Mouse (Mus musculus) small intestine, adult 2 months (tissue): ENCODE measurements around the gene Cnnm2. TPM values are rescaled to one million over a fixed set of nuclear protein-coding genes. Genes with fewer than 3 reads are reported as not detected.
"Not testable (repeated sequence)": the region's sequence is repeated elsewhere in the genome, so short reads cannot be mapped to it uniquely, and the experiment has no call there.

Experiments used
- H3K27ac ChIP-seq: fragments of 200-500 bp; 2 replicates; pipeline ENCODE4 v1.5.1; 2012; ENCODE audit warnings: low read depth, low read length, control low read depth, inconsistent platforms; ENCODE audit not compliant: insufficient read depth
- H3K27me3 ChIP-seq: fragments of 200-500 bp; 2 replicates; pipeline ENCODE4 v1.6.1; 2012; ENCODE audit warnings: mild to moderate bottlenecking, moderate library complexity, low read length, inconsistent platforms; ENCODE audit not compliant: control insufficient read depth, insufficient read depth
- H3K36me3 ChIP-seq: fragments of 200-500 bp; 2 replicates; pipeline ENCODE4 v1.6.1; 2012; ENCODE audit warnings: mild to moderate bottlenecking, low read length, control low read depth, inconsistent platforms; ENCODE audit not compliant: control insufficient read depth, insufficient read depth
- H3K4me1 ChIP-seq: fragments of 200-500 bp; 2 replicates; pipeline ENCODE4 v1.6.1; 2012; ENCODE audit warnings: low read length, inconsistent platforms, mixed read lengths; ENCODE audit not compliant: control insufficient read depth, insufficient read depth, insufficient read length
- H3K4me3 ChIP-seq: fragments of 200-500 bp; 2 replicates; pipeline ENCODE4 v1.5.1; 2012; ENCODE audit warnings: low read depth, mild to moderate bottlenecking, control low read depth, inconsistent platforms, low read length, moderate library complexity
- CTCF ChIP-seq: fragments of 200-500 bp; IDR thresholded peaks from 2 replicates; pipeline ENCODE4 v1.5.1; 2012; ENCODE audit warnings: low read depth, mild to moderate bottlenecking, control low read depth, inconsistent platforms, low read length, moderate library complexity, mixed read lengths; ENCODE audit not compliant: insufficient replicate concordance, insufficient read length; ENCODE audit errors: extremely low read depth
- POLR2A ChIP-seq: fragments of 200-500 bp; IDR thresholded peaks from 2 replicates; pipeline ENCODE4 v1.6.1; 2012; ENCODE audit warnings: low read depth, mild to moderate bottlenecking, control low read depth, inconsistent platforms, low read length, moderate library complexity
- WGBS: fragments of 180-500 bp; shearing (Covaris S2); methylation state at CpG from one replicate; pipeline ENCODE4 v1.1.7; 2018; 5-methylcytosine and 5-hydroxymethylcytosine counted together
- polyA plus RNA-seq: library from polyadenylated mRNA; depleted of rRNA; stranded (reverse); fragments of >200 nt; gene quantifications from 2 replicates; pipeline ENCODE4 v1.2.3, GENCODE M21; 2012

Gene Cnnm2
- polyA plus RNA-seq, 1 experiment = 16.9 TPM

DNA sequence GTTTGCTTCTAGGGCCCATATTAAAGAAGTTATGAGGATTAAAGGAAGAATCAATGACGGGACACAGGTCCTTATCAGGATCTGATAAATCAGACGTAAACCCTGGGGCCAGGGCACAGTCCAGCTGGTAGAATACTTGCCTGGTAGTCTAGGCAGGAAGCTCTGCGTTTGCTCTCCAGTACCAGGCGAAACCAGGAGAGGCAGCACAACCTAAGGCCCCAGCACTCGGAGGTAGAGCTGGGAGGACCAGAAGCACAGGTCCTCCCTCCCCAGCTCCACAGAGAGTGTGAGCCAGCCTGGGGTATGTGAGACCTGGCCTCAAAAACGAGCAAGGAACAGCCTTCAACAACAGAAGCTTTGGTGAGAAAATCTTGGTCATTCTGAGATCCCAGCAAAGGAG is 19.8 kb upstream of the Cnnm2 start:
- Histone ChIP-seq H3K4me1 (no peaks in the 10 kb centered on the region; the same call in 1 of the 2 replicates), H3K4me3 (no peak overlapping the region), H3K27me3 (no peaks in the 10 kb centered on the region), H3K36me3 (peaks cover 18% of the 10 kb centered on the region), H3K27ac (no peak overlapping the region; the same call in 1 of the 2 replicates)
- WGBS = 27% methylated on average over 6 of the region's 6 CpGs
- TF ChIP-seq POLR2A (no peak), CTCF (peak; percentile 33; the same call in 1 of the 2 replicates)

DNA sequence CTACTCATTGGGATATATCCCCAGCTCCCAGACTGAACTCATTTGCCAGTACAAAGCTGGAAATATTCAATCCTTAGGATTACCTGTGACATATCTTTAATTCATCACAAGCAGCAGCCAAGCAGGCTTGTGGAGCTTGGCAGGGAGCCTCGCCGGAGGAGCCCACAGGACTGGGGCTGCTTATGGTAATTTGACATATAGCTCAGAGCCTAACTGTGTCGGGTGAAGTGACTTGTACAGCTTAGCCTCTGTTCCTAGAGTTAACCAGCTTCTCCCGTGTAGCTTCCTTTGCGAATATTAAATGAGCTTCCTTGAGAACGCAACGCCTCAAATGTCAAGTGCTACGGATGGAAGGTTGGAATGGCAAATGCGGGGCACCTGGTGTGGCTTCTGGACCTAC is 16.7 kb upstream of the Cnnm2 start:
- Histone ChIP-seq H3K27ac (no peak overlapping the region), H3K4me1 (no peaks in the 10 kb centered on the region; the same call in 1 of the 2 replicates), H3K36me3 (peaks cover 2% of the 10 kb centered on the region), H3K27me3 (no peaks in the 10 kb centered on the region), H3K4me3 (no peak overlapping the region)
- WGBS = 77% methylated on average over 9 of the region's 9 CpGs
- no peak for TF ChIP-seq POLR2A
- TF ChIP-seq CTCF = no peak

DNA sequence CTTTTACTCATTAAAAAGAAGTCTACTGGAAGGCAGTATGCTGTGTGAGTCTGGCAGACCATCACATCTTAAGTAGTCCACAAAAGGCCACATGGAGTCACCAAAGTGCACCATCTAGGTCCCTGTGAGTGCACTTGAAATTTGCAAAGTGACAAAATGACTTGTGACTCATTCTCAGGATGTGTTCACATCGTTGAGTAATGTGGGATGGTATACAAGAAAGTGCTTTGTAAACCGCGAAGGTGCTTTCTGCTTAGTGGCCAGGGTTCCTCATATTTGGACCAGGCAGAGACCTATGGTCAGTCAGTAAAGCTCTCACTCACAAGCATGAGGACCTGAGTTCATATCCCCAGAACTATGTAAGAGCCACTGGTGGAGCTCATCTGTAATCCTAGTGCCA is 13.6 kb upstream of the Cnnm2 start:
- Histone ChIP-seq H3K27ac (no peak overlapping the region), H3K4me3 (no peak overlapping the region), H3K27me3 (no peaks in the 10 kb centered on the region; the same call in 1 of the 2 replicates), H3K36me3 (no peaks in the 10 kb centered on the region), H3K4me1 (no peaks in the 10 kb centered on the region)
- WGBS = 76% methylated on average over 3 of the region's 3 CpGs
- TF ChIP-seq CTCF (no peak), POLR2A (no peak)

DNA sequence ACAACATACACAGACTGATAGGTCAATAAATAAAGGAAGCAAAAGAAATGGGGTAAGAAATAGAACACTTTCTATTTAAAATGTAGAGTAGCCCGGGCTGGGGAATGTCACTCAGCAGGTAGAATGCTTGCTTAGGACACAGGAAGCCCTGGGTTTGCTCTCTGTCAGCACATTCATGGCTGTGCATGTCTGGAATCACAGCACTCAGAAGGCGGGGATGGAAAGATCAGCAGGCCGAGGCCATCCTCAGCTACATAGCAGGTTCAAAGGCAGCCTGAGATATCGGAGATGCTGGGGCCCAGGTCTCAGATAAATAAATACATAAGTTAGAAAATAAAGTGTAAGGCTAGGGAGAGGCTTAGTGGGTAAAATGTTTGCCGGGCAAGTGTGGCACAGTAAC is 9.2 kb upstream of the Cnnm2 start:
- Histone ChIP-seq H3K36me3 (no peaks in the 10 kb centered on the region), H3K27ac (no peak overlapping the region), H3K4me1 (no peaks in the 10 kb centered on the region), H3K27me3 (no peaks in the 10 kb centered on the region; the same call in 1 of the 2 replicates), H3K4me3 (no peak overlapping the region)
- TF ChIP-seq CTCF = no peak
- TF ChIP-seq POLR2A = no peak
- WGBS = 84% methylated on average over 5 of the region's 5 CpGs

DNA sequence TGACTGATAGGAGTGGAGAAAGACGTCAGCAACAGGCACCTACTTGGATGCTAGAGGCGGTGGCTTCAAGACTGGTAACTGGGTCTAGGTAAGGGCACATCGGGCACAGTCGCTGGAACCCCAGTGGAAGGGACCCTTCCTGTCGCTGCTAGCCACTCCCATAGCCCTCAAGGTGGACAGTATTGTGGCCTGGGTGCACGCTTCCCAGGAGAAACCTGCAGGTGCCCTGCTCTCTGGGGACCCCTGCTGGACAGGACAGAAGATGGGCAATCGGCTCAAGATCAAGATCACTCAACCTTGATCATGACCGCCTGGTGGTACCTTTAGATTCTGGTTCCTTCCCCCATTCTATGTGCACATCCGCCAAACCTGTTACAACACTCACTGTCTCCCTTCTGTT is 6.3 kb upstream of the Cnnm2 start:
- H3K4me3 ChIP-seq = no peak overlapping the region
- 42% methylated on average over 9 of the region's 9 CpGs for WGBS
- H3K27ac ChIP-seq = no peak overlapping the region
- peaks cover 4% of the 10 kb centered on the region; the same call in 1 of the 2 replicates for H3K27me3 ChIP-seq
- H3K36me3 ChIP-seq = no peaks in the 10 kb centered on the region
- no peaks in the 10 kb centered on the region for H3K4me1 ChIP-seq
- TF ChIP-seq CTCF = peak; percentile 73; the same call in 1 of the 2 replicates
- TF ChIP-seq POLR2A = no peak

DNA sequence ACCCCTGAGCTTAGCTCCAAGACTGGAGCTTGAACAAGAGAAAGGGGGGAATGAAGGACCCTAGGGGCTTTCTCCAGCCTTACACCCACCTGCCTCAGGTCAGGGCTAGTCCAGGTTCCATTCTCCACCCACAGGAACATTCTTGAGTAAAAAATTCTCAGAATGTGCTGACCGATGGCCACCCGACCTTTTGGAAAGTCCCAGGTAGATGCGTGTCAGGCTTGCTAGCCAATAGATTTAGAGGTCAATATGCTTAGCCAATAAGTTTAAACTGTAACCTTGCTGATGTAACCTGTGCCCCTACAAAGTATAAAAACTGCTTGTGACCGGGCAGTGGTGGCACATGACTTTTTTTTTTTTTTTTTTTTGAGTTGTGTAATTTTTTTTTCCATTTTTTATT is 5.2 kb upstream of the Cnnm2 start:
- Histone ChIP-seq H3K4me3 (no peak overlapping the region), H3K27me3 (0 out of 2 replicates have a peak, but pooled peaks cover 4% of the 10 kb centered on the region), H3K36me3 (no peaks in the 10 kb centered on the region), H3K27ac (no peak overlapping the region), H3K4me1 (no peaks in the 10 kb centered on the region)
- 73% methylated on average over 4 of the region's 4 CpGs for WGBS
- TF ChIP-seq POLR2A = no peak
- TF ChIP-seq CTCF = no peak

DNA sequence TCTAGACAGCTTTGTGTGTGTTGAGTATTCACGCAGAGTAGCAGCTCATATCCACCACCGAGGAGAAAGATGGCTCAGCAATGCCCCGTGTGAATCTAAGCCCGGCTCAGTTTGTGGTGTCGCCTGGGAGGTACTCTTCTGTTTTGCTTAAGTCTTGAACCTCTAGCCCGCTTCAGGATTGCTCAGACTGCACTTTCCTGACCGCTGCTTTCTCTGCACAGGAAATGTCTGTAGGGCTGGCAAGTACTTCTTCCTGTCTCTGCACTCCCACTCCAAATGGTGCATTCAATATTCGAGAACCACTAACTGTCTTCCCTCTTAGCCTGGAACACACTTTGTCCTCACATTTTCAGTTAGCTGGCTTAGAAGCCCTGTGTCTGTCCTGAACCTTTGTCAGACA is 2.3 kb upstream of the Cnnm2 start:
- 53% methylated on average over 8 of the region's 8 CpGs for WGBS
- peaks cover 6% of the 10 kb centered on the region; the same call in 1 of the 2 replicates for H3K4me1 ChIP-seq
- TF ChIP-seq POLR2A (no peak), CTCF (no peak)
- H3K27me3 ChIP-seq = peaks cover 9% of the 10 kb centered on the region
- H3K4me3 ChIP-seq = no peak overlapping the region
- H3K27ac ChIP-seq = no peak overlapping the region
- H3K36me3 ChIP-seq = no peaks in the 10 kb centered on the region

DNA sequence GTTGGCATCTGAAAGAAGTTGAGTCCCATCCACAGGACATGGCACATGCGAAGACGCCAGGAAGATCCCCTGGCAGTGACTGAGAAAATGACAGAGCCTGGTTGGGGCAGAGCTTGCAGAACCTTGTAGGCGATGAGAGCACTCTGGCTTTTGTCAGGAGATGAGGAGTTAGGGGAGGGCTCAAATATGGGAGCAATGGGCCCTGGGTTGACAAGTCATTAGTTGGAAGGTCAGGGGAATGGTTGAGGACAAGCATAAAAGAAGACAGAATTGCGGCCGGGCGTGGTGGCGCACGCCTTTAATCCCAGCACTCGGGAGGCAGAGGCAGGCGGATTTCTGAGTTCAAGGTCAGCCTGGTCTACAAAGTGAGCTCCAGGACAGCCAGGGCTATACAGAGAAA is 1.5 kb upstream of the Cnnm2 start:
- H3K4me1 ChIP-seq, H3K27ac ChIP-seq, H3K36me3 ChIP-seq, H3K4me3 ChIP-seq, H3K27me3 ChIP-seq: not testable (repeated sequence)
- WGBS = 81% methylated on average over 10 of the region's 10 CpGs
